Mouse (Mus musculus) adrenal gland (tissue): ENCODE measurements around the gene Pdcd6.

ENCODE experiments used
- intact Hi-C: fragments of 180-260 bp; cut with DNase I; formaldehyde crosslinking; loops from one replicate; pipeline ENCODE4 v1.15.1; 2025

Pdcd6 gene

DNA sequence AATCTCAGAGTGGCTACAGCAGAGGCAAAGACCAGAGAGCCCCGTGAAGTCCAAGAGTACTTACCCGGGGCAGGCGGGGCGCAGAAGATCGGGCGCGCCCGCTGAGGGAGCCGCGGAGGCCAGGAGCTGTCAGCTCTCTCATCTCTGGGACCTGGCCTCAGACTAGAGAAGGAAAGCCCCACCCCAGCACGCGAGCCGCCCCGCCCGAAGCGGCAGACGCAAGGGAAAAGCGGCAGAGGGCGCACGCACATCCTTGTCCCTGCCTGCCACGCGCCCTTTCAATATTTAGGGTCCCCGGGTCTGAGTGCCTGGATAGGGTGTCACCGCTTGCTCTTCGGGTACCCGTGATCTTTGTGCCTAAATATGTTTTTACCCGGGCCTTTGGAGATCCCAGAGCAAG, 25.2 kb downstream of the Pdcd6 start, which contains the start of gene Ahrr:
Gene Ahrr, minus strand, starts transcription at position 165 of the 400 bp plus-strand sequence.
- intact Hi-C loops = no loop called here

GRCm38 (mm10) chr13:74289646-74290045, 27.7 kb downstream of the Pdcd6 start:
- intact Hi-C loops = no loop called here

DNA sequence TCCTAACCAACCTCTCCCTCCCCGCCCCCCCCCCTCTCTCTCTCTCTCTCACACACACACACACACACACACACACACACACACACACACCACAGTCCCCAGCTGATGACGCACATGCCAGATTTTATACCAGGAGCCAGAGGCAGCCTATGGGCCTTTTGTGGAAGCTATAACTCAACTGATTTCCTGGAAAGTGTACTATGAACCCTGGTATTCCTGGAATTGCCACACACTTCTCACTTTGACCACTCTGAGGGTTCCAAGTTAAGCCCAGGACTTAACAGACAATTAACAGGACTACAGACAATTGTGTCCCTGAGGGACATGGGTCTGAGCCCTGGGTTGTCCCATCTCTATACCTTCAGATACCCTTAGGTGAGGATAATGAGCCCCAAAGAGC, 35.1 kb downstream of the Pdcd6 start:
- intact Hi-C loops = no loop called here

- intact Hi-C loops = no loop called here
Observed at GRCm38 (mm10) chr13:74275726-74276125, 41.7 kb downstream of the Pdcd6 start.

GRCm38 (mm10) chr13:74260231-74260992, 57.0 kb downstream of the Pdcd6 start:
- intact Hi-C loops = no loop called here

- intact Hi-C loops = loop anchor here (5.0 kb wide), 1 partner anchor 47 kb away; no protein-coding TSS in a partner anchor
Observed at GRCm38 (mm10) chr13:74259460-74260230, 57.7 kb downstream of the Pdcd6 start.
